10 mouse cellular contexts compared by ENCODE assay signal in genomic region chr10:124288301-124288995, GRCm38 (mm10).
DNase-seq lines count a peak whose midpoint lies in the region; ATAC-seq and TF ChIP-seq lines count a peak whose summit lies in the region.
"Had no signal": no experiment of that assay in that cellular context is flagged by ENCODE, and none has a peak within 500 bp of the region (broad histone marks: within the 10 kb centered on the region; RNA-seq: fewer than 3 reads in every experiment).

No protein-coding gene starts in this region.

- no peaks in the 10 kb centered on the region for H3K9me3 ChIP-seq in kidney, embryonic 16.5 days (ENCODE audit: low read length)
- no peaks in the 10 kb centered on the region for H3K9me3 ChIP-seq in heart, embryonic 13.5 days
- H3K9me3 ChIP-seq in limb, embryonic 14.5 days (ENCODE audit: control insufficient read depth, low read length) = no peaks in the 10 kb centered on the region
- no peaks in the 10 kb centered on the region for H3K9me3 ChIP-seq in stomach, embryonic 14.5 days (ENCODE audit: control insufficient read depth, low read depth, low read length)

- peak overlapping the region; percentile 37 for H3K4me3 ChIP-seq in kidney, embryonic 16.5 days (ENCODE audit: low read length)
- H3K4me3 ChIP-seq in heart, embryonic 13.5 days = peak overlapping the region; percentile 30
- peak overlapping the region; percentile 15 for H3K4me3 ChIP-seq in limb, embryonic 14.5 days (replicated peaks; ENCODE audit: low read length)
- H3K4me3 ChIP-seq in stomach, embryonic 14.5 days (ENCODE audit: low read depth, low read length) = no peak overlapping the region
- H3K4me3 ChIP-seq: megakaryocyte, embryonic 14.5 days had no signal

- no peaks in the 10 kb centered on the region for H3K27me3 ChIP-seq in kidney, embryonic 16.5 days (ENCODE audit: insufficient read depth, low read length)
- no peaks in the 10 kb centered on the region for H3K27me3 ChIP-seq in heart, embryonic 13.5 days (replicated peaks)
- H3K27me3 ChIP-seq in limb, embryonic 14.5 days (ENCODE audit: control insufficient read depth, insufficient read depth, low read length) = no peaks in the 10 kb centered on the region
- H3K27me3 ChIP-seq in stomach, embryonic 14.5 days (ENCODE audit: control insufficient read depth, insufficient read depth, low read length) = no peaks in the 10 kb centered on the region
- H3K27me3 ChIP-seq: megakaryocyte, embryonic 14.5 days had no signal

- no peak for TF ChIP-seq POLR2A in limb, embryonic 14.5 days (IDR thresholded peaks at IDR 0.05; ENCODE audit: borderline replicate concordance, extremely low read depth, insufficient read depth, insufficient read length)

- no peaks in the 10 kb centered on the region for H3K4me1 ChIP-seq in kidney, embryonic 16.5 days (ENCODE audit: insufficient read depth, low read length)
- no peaks in the 10 kb centered on the region for H3K4me1 ChIP-seq in heart, embryonic 13.5 days
- H3K4me1 ChIP-seq in limb, embryonic 14.5 days (ENCODE audit: control insufficient read depth, insufficient read depth, low read length) = peaks cover 2% of the 10 kb centered on the region; the same call in 1 of the 2 replicates
- H3K4me1 ChIP-seq in stomach, embryonic 14.5 days (ENCODE audit: control insufficient read depth, insufficient read depth, low read length) = no peaks in the 10 kb centered on the region
- H3K4me1 ChIP-seq: megakaryocyte, embryonic 14.5 days had no signal

- H3K27ac ChIP-seq in kidney, embryonic 16.5 days (ENCODE audit: low read length) = no peak overlapping the region
- no peak overlapping the region for H3K27ac ChIP-seq in heart, embryonic 13.5 days (replicated peaks)
- H3K27ac ChIP-seq in limb, embryonic 14.5 days (replicated peaks; ENCODE audit: low read depth, low read length) = no peak overlapping the region; the same call in 1 of the 2 replicates
- no peak overlapping the region for H3K27ac ChIP-seq in stomach, embryonic 14.5 days (ENCODE audit: low read length)

- WGBS in kidney, embryonic 16.5 days = 34% methylated on average over 18 of the region's 18 CpGs
- WGBS in heart, embryonic 13.5 days = 48% methylated on average over 18 of the region's 18 CpGs
- 27% methylated on average over 18 of the region's 18 CpGs for WGBS in limb, embryonic 14.5 days
- WGBS in stomach, embryonic 14.5 days = 54% methylated on average over 18 of the region's 18 CpGs

- ATAC-seq in kidney, embryonic 16.5 days (ENCODE audit: low FRiP score, low TSS enrichment) = peak; percentile 80
- no peak for ATAC-seq in heart, embryonic 13.5 days (ENCODE audit: extremely low read depth, insufficient number of reproducible peaks, low FRiP score, low TSS enrichment)
- peak; percentile 67 for ATAC-seq in limb, embryonic 14.5 days (ENCODE audit: low FRiP score, low read depth)
- ATAC-seq in stomach, embryonic 14.5 days (ENCODE audit: insufficient number of reproducible peaks, insufficient read depth, low FRiP score, low read depth) = no peak

- no peak for DNase-seq in kidney, postnatal 25 days
- DNase-seq in limb, embryonic 14.5 days (ENCODE audit: low spot score) = peak; percentile 45
- DNase-seq in left cerebral cortex, postnatal 10 days (ENCODE audit: extremely low spot score in 1 of 2, low spot score in 2 of 2) = no peak
- no peak for DNase-seq in cerebellum, adult 11 months
- no peak for DNase-seq in MN1 (ENCODE audit: low spot score)
- DNase-seq: cerebellum, adult 8-10 months had no signal

- no peak overlapping the region for H3K9ac ChIP-seq in kidney, embryonic 16.5 days (replicated peaks; ENCODE audit: low read length)
- no peak overlapping the region for H3K9ac ChIP-seq in heart, embryonic 13.5 days
- no peak overlapping the region for H3K9ac ChIP-seq in limb, embryonic 14.5 days (ENCODE audit: low read depth, low read length, severe bottlenecking)
- H3K9ac ChIP-seq in stomach, embryonic 14.5 days (replicated peaks; ENCODE audit: low read depth, low read length) = no peak overlapping the region

- intact Hi-C loops in left cerebral cortex, postnatal 10 days (cut with DNase I) = no loop called here

- H3K36me3 ChIP-seq in kidney, embryonic 16.5 days (ENCODE audit: insufficient read depth, low read length) = no peaks in the 10 kb centered on the region
- no peaks in the 10 kb centered on the region for H3K36me3 ChIP-seq in heart, embryonic 13.5 days
- H3K36me3 ChIP-seq in limb, embryonic 14.5 days (ENCODE audit: control insufficient read depth, insufficient read depth, low read length) = no peaks in the 10 kb centered on the region
- H3K36me3 ChIP-seq in stomach, embryonic 14.5 days (ENCODE audit: control insufficient read depth, insufficient read depth, low read length) = no peaks in the 10 kb centered on the region

- H3K4me2 ChIP-seq in kidney, embryonic 16.5 days (replicated peaks; ENCODE audit: low read depth, low read length) = peak overlapping the region; percentile 44
- peak overlapping the region; percentile 53 for H3K4me2 ChIP-seq in heart, embryonic 13.5 days
- H3K4me2 ChIP-seq in limb, embryonic 14.5 days (replicated peaks; ENCODE audit: low read depth, low read length, severe bottlenecking) = peak overlapping the region; percentile 38
- H3K4me2 ChIP-seq in stomach, embryonic 14.5 days (replicated peaks; ENCODE audit: low read depth, low read length) = peak overlapping the region; percentile 36

Comparison
In these comparisons a context has a peak if more than half of its experiments do, and no peak if none do; other contexts are left out.
1. ATAC-seq: peak in kidney, embryonic 16.5 days (single experiment) and limb, embryonic 14.5 days (single experiment); none in heart, embryonic 13.5 days (single experiment) and stomach, embryonic 14.5 days (single experiment).
2. Peak in every context shown above with its lines, with median percentiles within 50 percentile points of each other: H3K4me2 ChIP-seq.